Mouse (Mus musculus) layer of hippocampus, adult 11-12 months (tissue): ENCODE data around the gene Rsrp1.
A peak's percentile ranks its signal among the peaks of the same experiment; 100 is the strongest.
"Not testable (repeated sequence)": the region's sequence is repeated elsewhere in the genome, so short reads cannot be mapped to it uniquely, and the experiment has no call there.

Experiments
- DNase-seq: peaks from one replicate; pipeline ENCODE4 v3.0.0; 2022; ENCODE audit warnings: low spot score

The Rsrp1 gene

GRCm38 (mm10) chr4:134923258-134924018 lies at the start of gene Rsrp1:
Rsrp1 (plus strand) TSS chr4:134923592.
- DNase-seq: peak; percentile 98

DNA sequence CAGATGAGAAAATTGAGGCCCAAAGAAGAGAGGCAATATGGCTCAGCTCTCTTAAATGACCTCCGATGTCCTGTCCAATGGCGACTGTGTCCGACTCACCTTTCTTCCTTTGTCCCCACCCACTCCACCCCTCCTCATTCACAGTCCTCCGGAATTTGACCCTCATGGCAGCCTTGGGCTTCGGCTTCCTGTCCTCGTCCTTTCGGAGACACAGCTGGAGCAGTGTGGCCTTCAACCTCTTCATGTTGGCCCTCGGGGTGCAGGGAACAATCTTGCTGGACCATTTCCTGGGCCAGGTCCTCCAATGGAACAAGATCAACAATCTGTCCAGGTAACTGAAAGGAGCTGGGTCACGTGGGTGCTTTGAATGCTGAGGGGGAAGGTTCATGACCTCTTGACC lies 47.2 kb upstream of the Rsrp1 start:
- no peak for DNase-seq

- peak; percentile 78 for DNase-seq
These were observed 43.9 kb upstream of the Rsrp1 start for GRCm38 (mm10) chr4:134879410-134879981.

GRCm38 (mm10) chr4:134880041-134880440 lies 43.4 kb upstream of the Rsrp1 start:
- no peak for DNase-seq

- DNase-seq: no peak
These were observed 40.1 kb upstream of the Rsrp1 start for GRCm38 (mm10) chr4:134883266-134883665.

GRCm38 (mm10) chr4:134883808-134884207 lies 39.6 kb upstream of the Rsrp1 start:
- DNase-seq: no peak

DNA sequence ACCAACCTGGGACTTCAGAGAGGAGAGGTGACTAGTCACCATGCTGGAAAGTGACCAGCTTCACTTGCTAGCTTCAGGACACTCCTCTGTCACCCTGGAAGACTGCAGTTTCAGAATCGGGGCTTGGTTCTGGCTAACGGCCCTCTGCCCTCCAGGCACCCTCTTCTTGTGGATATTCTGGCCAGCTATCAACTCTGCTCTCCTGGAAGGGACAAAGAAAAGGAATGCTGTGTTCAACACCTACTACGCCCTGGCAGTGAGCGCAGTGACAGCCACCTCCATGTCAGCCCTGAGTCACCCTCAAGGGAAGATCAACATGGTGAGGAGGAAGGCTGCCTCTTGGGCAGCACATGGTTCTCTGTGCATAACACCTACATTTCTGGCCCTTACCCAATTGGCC lies 39.0 kb upstream of the Rsrp1 start:
- no peak for DNase-seq

DNA sequence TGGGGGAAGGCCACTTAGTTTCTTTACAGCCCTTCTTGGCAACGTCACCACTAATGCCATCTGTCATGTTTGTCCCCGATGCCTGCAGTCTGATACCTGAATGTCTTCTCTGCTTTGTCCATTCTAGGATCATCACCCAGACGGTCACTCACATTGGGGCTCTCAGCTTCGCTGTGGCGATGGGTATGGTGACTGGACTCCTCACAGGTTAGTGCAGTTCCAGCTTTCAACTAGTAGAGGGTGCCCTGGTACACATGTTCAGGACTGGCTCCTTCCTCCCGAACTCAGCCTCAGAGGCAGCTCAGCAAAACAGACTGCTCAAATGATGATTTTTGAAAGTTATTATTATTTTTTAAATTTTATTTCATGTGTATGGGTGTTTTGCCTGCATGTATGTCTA lies 31.3 kb upstream of the Rsrp1 start:
- DNase-seq: peak; percentile 67

DNA sequence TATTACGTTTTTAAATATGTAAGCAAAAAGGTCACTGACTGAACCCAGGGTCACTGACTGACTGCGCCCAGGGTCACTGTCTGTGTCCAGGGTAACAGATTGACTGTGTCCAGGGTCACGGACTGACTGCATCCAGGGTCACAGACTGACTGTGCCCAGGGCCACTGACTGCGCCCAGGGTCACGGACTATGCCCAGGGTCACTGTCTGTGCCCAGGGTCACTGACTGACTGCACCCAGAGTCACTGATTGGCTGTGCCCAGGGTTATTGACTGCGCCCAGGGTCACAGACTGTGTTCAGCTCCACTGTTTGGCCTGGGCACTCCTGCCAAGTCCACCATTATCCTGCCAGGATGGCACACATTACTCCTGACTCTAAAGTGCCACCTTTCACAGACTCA lies 26.1 kb upstream of the Rsrp1 start:
- no peak for DNase-seq

- DNase-seq: no peak
These were observed 22.3 kb upstream of the Rsrp1 start for GRCm38 (mm10) chr4:134901126-134901525.

DNA sequence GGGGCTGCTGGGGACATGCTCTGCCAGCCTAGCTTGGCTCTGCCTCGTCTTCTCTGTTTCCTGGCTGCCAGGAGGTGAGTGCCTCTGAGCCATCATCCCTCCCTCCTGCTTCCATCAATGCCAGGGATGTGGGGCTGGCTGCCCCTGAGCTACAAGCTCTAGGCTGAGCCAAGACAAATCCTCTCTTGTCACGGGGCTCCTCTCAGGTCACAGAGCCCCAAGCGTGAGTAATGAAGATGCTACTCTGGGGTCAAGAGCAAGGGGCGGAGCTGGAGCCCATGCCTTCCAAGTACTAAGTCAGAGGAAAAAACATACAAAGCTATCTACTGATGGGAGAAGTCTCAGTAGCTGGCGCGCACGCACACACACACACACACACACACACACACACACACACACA lies 20.3 kb upstream of the Rsrp1 start:
- DNase-seq: no peak

DNA sequence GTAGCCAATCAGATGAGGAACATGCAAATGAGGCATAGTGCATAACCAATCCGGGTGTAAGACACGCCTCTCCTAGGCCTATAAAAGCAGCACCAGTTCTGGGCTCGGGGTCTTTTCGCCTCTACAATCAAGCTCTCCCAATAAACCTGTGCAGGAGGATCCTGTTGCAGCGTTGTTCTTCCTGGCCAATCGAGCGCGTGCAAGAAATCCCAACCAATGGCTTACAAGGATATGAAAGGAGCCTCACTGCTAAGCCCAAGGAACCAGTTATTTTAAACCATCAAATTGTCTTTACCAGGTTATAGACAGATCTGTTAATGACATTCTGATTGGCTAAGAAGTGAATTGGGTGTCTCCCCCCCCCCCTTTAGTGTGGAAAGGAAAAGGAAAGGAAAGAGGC lies 12.0 kb upstream of the Rsrp1 start:
- DNase-seq: not testable (repeated sequence)

- DNase-seq: peak; percentile 61
These were observed 10.0 kb upstream of the Rsrp1 start for GRCm38 (mm10) chr4:134913413-134913812.

DNA sequence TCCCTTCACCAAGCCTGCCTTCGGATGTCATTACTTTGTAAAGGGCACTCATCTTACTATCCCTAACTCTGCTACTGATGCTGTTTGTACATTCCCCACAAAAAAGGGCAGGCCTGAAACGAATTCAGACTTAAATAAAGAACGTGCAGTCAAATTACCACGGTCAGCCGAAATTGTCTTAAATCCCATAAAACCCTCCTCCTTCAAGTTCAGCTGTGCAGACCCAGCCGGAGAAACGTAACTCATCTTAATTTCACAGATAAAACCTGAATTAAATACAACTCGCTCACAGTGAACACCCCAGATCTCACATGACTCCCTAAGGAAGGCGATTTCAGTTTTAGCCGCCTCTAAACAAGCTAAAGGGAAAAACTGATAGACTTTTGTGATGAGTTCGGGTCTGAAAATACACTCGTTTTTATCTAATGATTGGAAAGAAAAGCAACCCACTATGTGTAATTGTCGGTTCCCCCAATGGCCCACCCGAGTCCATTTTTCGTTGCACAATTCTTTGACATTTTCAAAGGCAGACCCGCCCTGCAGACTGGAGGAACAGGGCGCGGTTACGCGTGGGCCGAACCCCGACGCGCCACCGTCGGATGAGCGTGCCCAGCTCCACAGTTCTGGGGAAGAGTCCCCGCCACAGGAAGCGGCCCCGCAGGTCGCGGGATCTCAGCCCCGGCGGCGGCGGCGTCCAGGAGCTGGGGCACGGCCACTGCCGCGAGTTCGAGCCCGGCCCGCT lies 9.1 kb upstream of the Rsrp1 start:
- DNase-seq: no peak

GRCm38 (mm10) chr4:134914864-134915209 lies 8.6 kb upstream of the Rsrp1 start, which contains the start of gene Tmem50a:
Tmem50a (minus strand) TSS chr4:134915024.
- DNase-seq: peak; percentile 93

- DNase-seq: no peak
These were observed 8.0 kb upstream of the Rsrp1 start for GRCm38 (mm10) chr4:134915223-134916050.

DNA sequence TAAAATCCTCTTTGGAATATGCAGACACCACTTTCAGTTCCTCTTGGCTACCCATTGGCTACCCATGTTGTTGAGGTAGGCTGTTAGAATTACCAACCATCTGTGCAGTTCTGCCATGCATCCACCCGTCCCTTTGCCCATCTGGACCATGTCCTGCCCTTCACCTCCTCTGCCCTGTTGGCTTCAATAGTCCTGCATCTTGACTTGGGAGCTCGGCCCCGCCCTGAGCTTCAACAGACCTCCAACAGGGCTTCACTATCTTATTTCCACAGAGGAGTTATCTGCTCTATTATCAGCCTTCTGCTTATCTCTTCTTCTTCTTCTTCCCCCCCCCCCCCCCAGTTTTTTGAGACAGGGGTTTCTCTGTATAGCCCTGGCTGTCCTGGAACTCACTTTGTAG lies 6.2 kb upstream of the Rsrp1 start:
- no peak for DNase-seq

GRCm38 (mm10) chr4:134918381-134918780 lies 5.0 kb upstream of the Rsrp1 start:
- peak; percentile 63 for DNase-seq

GRCm38 (mm10) chr4:134919733-134920540 lies 3.5 kb upstream of the Rsrp1 start:
- DNase-seq: no peak

GRCm38 (mm10) chr4:134920631-134921030 lies 2.8 kb upstream of the Rsrp1 start:
- DNase-seq: no peak

GRCm38 (mm10) chr4:134921703-134922102 lies 1.7 kb upstream of the Rsrp1 start:
- DNase-seq: no peak
